Mouse (Mus musculus) bone marrow, adult 2 months (tissue): Measurements from ENCODE around the gene Cacng2.

Source experiments
- CTCF ChIP-seq: fragments of 200-500 bp; IDR thresholded peaks from 2 replicates; pipeline ENCODE4 v1.5.1; 2011; ENCODE audit warnings: low read length, control low read depth; ENCODE audit not compliant: control insufficient read depth, insufficient read depth
- POLR2A ChIP-seq: fragments of 200-500 bp; IDR thresholded peaks from 2 replicates; pipeline ENCODE4 v1.6.1; 2011; ENCODE audit warnings: low read depth, mild to moderate bottlenecking, control low read depth, low read length, borderline replicate concordance; ENCODE audit not compliant: control insufficient read depth

GRCm38 (mm10) chr15:78116244-78116643 lies 3.6 kb downstream of the Cacng2 start:
- TF ChIP-seq CTCF (no peak), POLR2A (no peak)
